Mouse (Mus musculus): ENCODE data around the gene Slain2.

Slain2 gene

GRCm38 (mm10) chr5:72972435-72972834 lies 58.3 kb downstream of the Slain2 start:
- TF ChIP-seq GATA4 (IDR thresholded peaks at IDR 0.05; ENCODE audit: insufficient replicate concordance, low read length), result no peak

GRCm38 (mm10) chr5:72972934-72973333 lies 58.8 kb downstream of the Slain2 start:
- TF ChIP-seq GATA4 (IDR thresholded peaks at IDR 0.05; ENCODE audit: insufficient replicate concordance, low read length), result no peak

- no peak for TF ChIP-seq GATA4 (IDR thresholded peaks at IDR 0.05; ENCODE audit: insufficient replicate concordance, low read length)
Observed at GRCm38 (mm10) chr5:72974602-72975001, 60.5 kb downstream of the Slain2 start, which contains the start of gene Gm10135. Gene Gm10135, minus strand, starts transcription at chr5:72974702.

- TF ChIP-seq GATA4 (IDR thresholded peaks at IDR 0.05; ENCODE audit: insufficient replicate concordance, low read length), result no peak
Observed at GRCm38 (mm10) chr5:72975996-72976395, 61.9 kb downstream of the Slain2 start.

GRCm38 (mm10) chr5:72976539-72976938 lies 62.4 kb downstream of the Slain2 start:
- TF ChIP-seq GATA4 (IDR thresholded peaks at IDR 0.05; ENCODE audit: insufficient replicate concordance, low read length), result no peak

- no peak for TF ChIP-seq GATA4 (IDR thresholded peaks at IDR 0.05; ENCODE audit: insufficient replicate concordance, low read length)
Observed at GRCm38 (mm10) chr5:72984091-72984490, 70.0 kb downstream of the Slain2 start.

- TF ChIP-seq GATA4 (IDR thresholded peaks at IDR 0.05; ENCODE audit: insufficient replicate concordance, low read length), result no peak
Observed at GRCm38 (mm10) chr5:72987786-72988185, 73.7 kb downstream of the Slain2 start.

- TF ChIP-seq GATA4 (IDR thresholded peaks at IDR 0.05; ENCODE audit: insufficient replicate concordance, low read length), result no peak
Observed at GRCm38 (mm10) chr5:72989756-72990155, 75.7 kb downstream of the Slain2 start.

GRCm38 (mm10) chr5:72992474-72992873 lies 78.4 kb downstream of the Slain2 start:
- no peak for TF ChIP-seq GATA4 (IDR thresholded peaks at IDR 0.05; ENCODE audit: insufficient replicate concordance, low read length)

GRCm38 (mm10) chr5:72994424-72994823 lies 80.3 kb downstream of the Slain2 start:
- no peak for TF ChIP-seq GATA4 (IDR thresholded peaks at IDR 0.05; ENCODE audit: insufficient replicate concordance, low read length)

- TF ChIP-seq GATA4 (IDR thresholded peaks at IDR 0.05; ENCODE audit: insufficient replicate concordance, low read length), result no peak
Observed at GRCm38 (mm10) chr5:72994928-72995327, 80.8 kb downstream of the Slain2 start.

- TF ChIP-seq GATA4 (IDR thresholded peaks at IDR 0.05; ENCODE audit: insufficient replicate concordance, low read length), result no peak
Observed at GRCm38 (mm10) chr5:72995379-72995778, 81.3 kb downstream of the Slain2 start.

- no peak for TF ChIP-seq GATA4 (IDR thresholded peaks at IDR 0.05; ENCODE audit: insufficient replicate concordance, low read length)
Observed at GRCm38 (mm10) chr5:73004046-73004445, 89.9 kb downstream of the Slain2 start.

GRCm38 (mm10) chr5:73006784-73007581 lies 92.9 kb downstream of the Slain2 start, which contains the start of gene Slc10a4:
Gene Slc10a4, plus strand, starts transcription at chr5:73006883.
- TF ChIP-seq GATA4 (IDR thresholded peaks at IDR 0.05; ENCODE audit: insufficient replicate concordance, low read length), result no peak

- TF ChIP-seq GATA4 (IDR thresholded peaks at IDR 0.05; ENCODE audit: insufficient replicate concordance, low read length), result no peak
Observed at GRCm38 (mm10) chr5:73007582-73007959, 93.5 kb downstream of the Slain2 start.

- TF ChIP-seq GATA4 (IDR thresholded peaks at IDR 0.05; ENCODE audit: insufficient replicate concordance, low read length), result no peak
Observed at GRCm38 (mm10) chr5:73014745-73015144, 100.6 kb downstream of the Slain2 start.

- TF ChIP-seq GATA4 (IDR thresholded peaks at IDR 0.05; ENCODE audit: insufficient replicate concordance, low read length), result no peak
Observed at GRCm38 (mm10) chr5:73023801-73024200, 109.7 kb downstream of the Slain2 start.

All from liver, adult (tissue).